Mouse (Mus musculus) stomach, postnatal 0 days (tissue): ENCODE data around the gene Tmem238l.

Experiments used
- CTCF ChIP-seq: IDR thresholded peaks from 2 replicates; pipeline ENCODE4 v1.5.1; 2016; ENCODE audit warnings: antibody characterized with exemption, low read depth, mild to moderate bottlenecking, moderate library complexity
- EP300 ChIP-seq: optimal IDR thresholded peaks from 2 replicates; pipeline ENCODE3; 2016; ENCODE audit warnings: antibody characterized with exemption

DNA sequence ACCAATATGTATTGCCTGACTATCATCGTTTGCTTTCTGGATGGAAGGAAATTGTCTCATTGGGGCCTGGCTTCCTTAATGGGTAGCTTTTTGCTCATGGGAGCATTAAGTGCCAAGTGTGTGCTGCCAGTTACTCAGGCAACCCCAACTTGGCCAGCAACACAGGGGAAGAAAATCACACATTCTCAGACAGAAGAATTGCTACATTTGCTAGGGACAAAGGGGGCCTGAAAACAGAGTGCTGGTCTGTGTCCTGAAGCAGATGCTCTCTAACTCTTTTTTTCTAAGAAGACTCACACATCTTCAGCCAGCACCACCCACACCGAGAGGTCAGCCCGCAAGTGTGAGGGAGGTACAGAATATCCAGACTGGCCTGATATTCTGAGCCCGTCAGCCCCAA lies 44.2 kb downstream of the Tmem238l start:
- TF ChIP-seq CTCF: no peak
- TF ChIP-seq EP300: no peak
